Mouse (Mus musculus) embryonic facial prominence, embryonic 14.5 days (tissue): ENCODE data around the gene Ptpru. TPM values are rescaled to one million over a fixed set of nuclear protein-coding genes. Genes with fewer than 3 reads are reported as not detected.
A peak's percentile ranks its signal among the peaks of the same experiment; 100 is the strongest.

ENCODE experiments used
- ATAC-seq: fragments of 200-750 bp; cut with Nextera tagmentation; 2 replicates; pipeline ENCODE4 v1.8.0; 2017; ENCODE audit warnings: low read depth, moderate number of reproducible peaks, moderate TSS enrichment
- DNase-seq: peaks from one replicate; pipeline ENCODE4 v3.0.0-alpha.2; 2015; ENCODE audit warnings: low spot score
- H3K27ac ChIP-seq: fragments of 300-500 bp; sonication (generic); replicated peaks from 2 replicates; pipeline ENCODE4 v1.5.1; 2014; ENCODE audit warnings: low read depth, mild to moderate bottlenecking, low read length, moderate library complexity
- H3K27me3 ChIP-seq: fragments of 300-500 bp; sonication (generic); replicated peaks from 2 replicates; pipeline ENCODE4 v1.6.1; 2014; ENCODE audit warnings: low read length; ENCODE audit not compliant: control insufficient read depth, insufficient read depth
- H3K36me3 ChIP-seq: fragments of 300-500 bp; sonication (generic); 2 replicates; pipeline ENCODE4 v1.6.1; 2014; ENCODE audit warnings: low read length, mixed read lengths; ENCODE audit not compliant: control insufficient read depth, insufficient read depth
- H3K4me1 ChIP-seq: fragments of 300-500 bp; sonication (generic); 2 replicates; pipeline ENCODE4 v1.6.1; 2014; ENCODE audit warnings: antibody characterized with exemption, low read length; ENCODE audit not compliant: control insufficient read depth, insufficient read depth
- H3K4me2 ChIP-seq: fragments of 300-500 bp; sonication (generic); 2 replicates; pipeline ENCODE4 v1.6.1; 2014; ENCODE audit warnings: low read depth, mild to moderate bottlenecking, low read length, moderate library complexity, mixed read lengths
- H3K4me3 ChIP-seq: fragments of 300-500 bp; sonication (generic); 2 replicates; pipeline ENCODE4 v1.5.1; 2014; ENCODE audit warnings: low read depth, mild to moderate bottlenecking, low read length
- H3K9ac ChIP-seq: fragments of 300-500 bp; sonication (generic); 2 replicates; pipeline ENCODE4 v1.6.1; 2014; ENCODE audit warnings: low read depth, mild to moderate bottlenecking, low read length, moderate library complexity, mixed read lengths
- H3K9me3 ChIP-seq: fragments of 300-500 bp; sonication (generic); 2 replicates; pipeline ENCODE4 v1.6.1; 2016; ENCODE audit warnings: low read length; ENCODE audit not compliant: control insufficient read depth
- WGBS: fragments of 180-500 bp; shearing (Covaris S2); extraction: QIAGEN DNeasy Blood & Tissue Kit; methylation state at CpG from one replicate; pipeline ENCODE4 v1.1.7; 2014; 5-methylcytosine and 5-hydroxymethylcytosine counted together
- polyA plus RNA-seq: library from polyadenylated mRNA; unstranded; fragments of >200 nt; fragmentation: Nextera tagmentation; extraction: Ambion mirVana; gene quantifications from 2 replicates; pipeline ENCODE4 v1.2.1, GENCODE M21; 2014

Ptpru gene
- polyA plus RNA-seq, 1 experiment from 2014 or later, result 21.6 TPM

GRCm38 (mm10) chr4:131752204-131752837, 85.8 kb downstream of the Ptpru start:
- ATAC-seq, result peak; percentile 30; the same call in 1 of the 2 replicates
- 62% methylated on average over 10 of the region's 10 CpGs for WGBS
- H3K9me3 ChIP-seq, result no peaks in the 10 kb centered on the region

GRCm38 (mm10) chr4:131751561-131751960, 86.5 kb downstream of the Ptpru start:
- WGBS, result 71% methylated on average over 7 of the region's 7 CpGs
- ATAC-seq, result no peak
- no peak for DNase-seq

More at GRCm38 (mm10) chr4:131752204-131752837, 85.8 kb downstream of the Ptpru start:
- Histone ChIP-seq H3K27me3 (no peaks in the 10 kb centered on the region), H3K36me3 (no peaks in the 10 kb centered on the region), H3K4me3 (no peak overlapping the region), H3K4me1 (no peaks in the 10 kb centered on the region), H3K9ac (no peak overlapping the region), H3K27ac (no peak overlapping the region), H3K4me2 (no peak overlapping the region)
- peak; percentile 27 for DNase-seq

GRCm38 (mm10) chr4:131749802-131750201, 88.3 kb downstream of the Ptpru start:
- Histone ChIP-seq H3K4me2 (no peak overlapping the region), H3K4me1 (no peaks in the 10 kb centered on the region), H3K27me3 (no peaks in the 10 kb centered on the region), H3K9me3 (no peaks in the 10 kb centered on the region), H3K36me3 (no peaks in the 10 kb centered on the region), H3K4me3 (no peak overlapping the region), H3K9ac (no peak overlapping the region), H3K27ac (no peak overlapping the region)
- ATAC-seq, result no peak
- no peak for DNase-seq
- 79% methylated on average over 6 of the region's 6 CpGs for whole genome bisulfite sequencing

More at GRCm38 (mm10) chr4:131751561-131751960, 86.5 kb downstream of the Ptpru start:
- no peak overlapping the region for H3K4me3 ChIP-seq
- no peaks in the 10 kb centered on the region for H3K36me3 ChIP-seq
- H3K4me2 ChIP-seq, result no peak overlapping the region
- no peak overlapping the region for H3K27ac ChIP-seq
- no peaks in the 10 kb centered on the region for H3K27me3 ChIP-seq
- no peaks in the 10 kb centered on the region for H3K4me1 ChIP-seq
- H3K9me3 ChIP-seq, result no peaks in the 10 kb centered on the region
- H3K9ac ChIP-seq, result no peak overlapping the region

- H3K27me3 ChIP-seq, result no peaks in the 10 kb centered on the region
- H3K4me2 ChIP-seq, result no peak overlapping the region
- H3K36me3 ChIP-seq, result no peaks in the 10 kb centered on the region
- H3K4me1 ChIP-seq, result peaks cover 6% of the 10 kb centered on the region
- 79% methylated on average over 5 of the region's 5 CpGs for WGBS
- H3K4me3 ChIP-seq, result no peak overlapping the region
- no peaks in the 10 kb centered on the region for H3K9me3 ChIP-seq
- ATAC-seq (no peak), DNase-seq (no peak)
- peak overlapping the region; percentile 59 for H3K27ac ChIP-seq
- H3K9ac ChIP-seq, result no peak overlapping the region
Observed at GRCm38 (mm10) chr4:131744685-131745043, 93.4 kb downstream of the Ptpru start.

- Histone ChIP-seq H3K4me2 (no peak overlapping the region), H3K9ac (no peak overlapping the region), H3K27me3 (no peaks in the 10 kb centered on the region), H3K9me3 (no peaks in the 10 kb centered on the region), H3K27ac (peak overlapping the region; percentile 59), H3K4me3 (no peak overlapping the region), H3K36me3 (no peaks in the 10 kb centered on the region), H3K4me1 (peaks cover 6% of the 10 kb centered on the region)
- DNase-seq, result peak; percentile 86
- WGBS, result 23% methylated on average over 5 of the region's 5 CpGs
- peak; percentile 60; the same call in 1 of the 2 replicates for ATAC-seq
Observed at GRCm38 (mm10) chr4:131743831-131744684, 94.0 kb downstream of the Ptpru start.

GRCm38 (mm10) chr4:131743031-131743430, 95.1 kb downstream of the Ptpru start:
- DNase-seq, result no peak
- peaks cover 6% of the 10 kb centered on the region for H3K4me1 ChIP-seq
- ATAC-seq, result no peak
- H3K4me3 ChIP-seq, result no peak overlapping the region
- 61% methylated on average over 13 of the region's 13 CpGs for WGBS
- no peak overlapping the region for H3K4me2 ChIP-seq
- H3K9me3 ChIP-seq, result no peaks in the 10 kb centered on the region
- no peak overlapping the region for H3K27ac ChIP-seq
- no peaks in the 10 kb centered on the region for H3K27me3 ChIP-seq
- no peaks in the 10 kb centered on the region for H3K36me3 ChIP-seq
- no peak overlapping the region for H3K9ac ChIP-seq

- no peaks in the 10 kb centered on the region for H3K27me3 ChIP-seq
- no peak for ATAC-seq
- DNase-seq, result no peak
- H3K36me3 ChIP-seq, result no peaks in the 10 kb centered on the region
- H3K4me3 ChIP-seq, result no peak overlapping the region
- 77% methylated on average over 5 of the region's 5 CpGs for WGBS
- no peak overlapping the region for H3K27ac ChIP-seq
- peaks cover 3% of the 10 kb centered on the region; the same call in 1 of the 2 replicates for H3K9me3 ChIP-seq
- no peak overlapping the region for H3K4me2 ChIP-seq
- no peak overlapping the region for H3K9ac ChIP-seq
- peaks cover 6% of the 10 kb centered on the region for H3K4me1 ChIP-seq
Observed at GRCm38 (mm10) chr4:131740621-131741020, 97.5 kb downstream of the Ptpru start.

- DNase-seq (no peak), ATAC-seq (no peak)
- Histone ChIP-seq H3K4me3 (no peak overlapping the region), H3K9ac (no peak overlapping the region), H3K27ac (no peak overlapping the region), H3K27me3 (no peaks in the 10 kb centered on the region; the same call in 1 of the 2 replicates), H3K36me3 (no peaks in the 10 kb centered on the region), H3K4me2 (no peak overlapping the region), H3K4me1 (no peaks in the 10 kb centered on the region), H3K9me3 (no peaks in the 10 kb centered on the region)
- WGBS, result 38% methylated on average over 6 of the region's 7 CpGs
Observed at GRCm38 (mm10) chr4:131728628-131729027, 109.5 kb downstream of the Ptpru start.
